Mouse (Mus musculus) sigmoid colon, adult 10 weeks (tissue): ENCODE measurements around the gene Mageb16. TPM values are rescaled to one million over a fixed set of nuclear protein-coding genes. Genes with fewer than 3 reads are reported as not detected.

ENCODE experiments used
- polyA plus RNA-seq: library from polyadenylated mRNA; stranded (reverse); fragments of 350-450 nt; fragmentation: Illumina TruSeq; extraction: RNeasy Lipid Tissue Mini Kit (QIAGEN cat#74804); gene quantifications from one replicate; pipeline ENCODE4 v1.2.3, GENCODE M21; 2014; ENCODE audit warnings: low read depth, low replicate concordance

Gene Mageb16
- not detected for polyA plus RNA-seq

GRCm38 (mm10) chrX:79671411-79671810 lies at the start of gene Mageb16:
TSS of gene Mageb16 (minus strand) at chrX:79671435.

Other genes with a start within 250 kb of the Mageb16 start
- gene Gm7173, start 154.2 kb downstream of the Mageb16 start, polyA plus RNA-seq = 4.9 TPM